In genomic region chr8:72735001-72735400, GRCm38 (mm10) we compare ENCODE assay signal across 19 mouse cellular contexts. TPM values are rescaled to one million over a fixed set of nuclear protein-coding genes. Genes with fewer than 3 reads are reported as not detected.
DNase-seq lines count a peak whose midpoint lies in the region; ATAC-seq lines count a peak whose summit lies in the region.
"Had no signal": no experiment of that assay in that cellular context is flagged by ENCODE, and none has a peak within 500 bp of the region (broad histone marks: within the 10 kb centered on the region; RNA-seq: fewer than 3 reads in every experiment).

No protein-coding gene starts in this region.

- ATAC-seq in CD4-positive, CD25-positive, alpha-beta regulatory T cell, adult 4 months: peak; percentile 54
- peak; percentile 64 for ATAC-seq in heart, embryonic 14.5 days (ENCODE audit: insufficient number of reproducible peaks, insufficient read depth, low FRiP score, low read depth)
- ATAC-seq in monocyte, adult 5-6 weeks (replicated peaks; ENCODE audit: insufficient number of reproducible peaks, low FRiP score, low TSS enrichment, poor library complexity, severe bottlenecking): no peak
- ATAC-seq: forebrain, embryonic 14.5 days had no signal

- DNase-seq in heart, adult 9 months (ENCODE audit: low spot score in 2 of 2): peak; percentile 7 to 53
- DNase-seq in heart, embryonic 10.5 days (ENCODE audit: low spot score): no peak
- DNase-seq in thymus, adult 18-20 months: peak; percentile 56 to 66
- no peak for DNase-seq in retina, postnatal 1 day
- DNase-seq in cerebellum, adult 11-12 months: no peak
- DNase-seq: B cell, adult 2 months; cerebellum, postnatal 14 days; gastrocnemius, postnatal 10 days; kidney, postnatal 14 days; left cerebral cortex, postnatal 4 days; lung, embryonic 14.5 days; right cerebral cortex, postnatal 14 days had no signal

- no peaks in the 10 kb centered on the region for H3K4me1 ChIP-seq in heart, embryonic 10.5 days
- no peaks in the 10 kb centered on the region for H3K4me1 ChIP-seq in heart, embryonic 14.5 days (ENCODE audit: control insufficient read depth in 2 of 2, insufficient read depth in 2 of 2, low read length in 2 of 2)
- H3K4me1 ChIP-seq: embryonic facial prominence, embryonic 15.5 days; hindbrain, embryonic 13.5 days; stomach, embryonic 15.5 days had no signal

- H3K9ac ChIP-seq in heart, embryonic 14.5 days (ENCODE audit: low read length): no peak overlapping the region
- H3K9ac ChIP-seq: embryonic facial prominence, embryonic 15.5 days; hindbrain, embryonic 13.5 days; lung, embryonic 14.5 days; stomach, embryonic 15.5 days had no signal

- no peak overlapping the region for H3K27ac ChIP-seq in heart, embryonic 10.5 days
- peak overlapping the region in 1 of 2 experiments; percentile 60; a peak in 1 of 4 replicates for H3K27ac ChIP-seq in heart, embryonic 14.5 days (replicated peaks in 1 of 2; ENCODE audit: control insufficient read depth in 1 of 2, insufficient read depth in 1 of 2, low read depth in 2 of 2, low read length in 2 of 2)
- H3K27ac ChIP-seq: embryonic facial prominence, embryonic 15.5 days; hindbrain, embryonic 13.5 days; stomach, embryonic 15.5 days had no signal

- H3K4me3 ChIP-seq in heart, embryonic 10.5 days: no peak overlapping the region
- H3K4me3 ChIP-seq in heart, embryonic 14.5 days (ENCODE audit: control insufficient read depth in 1 of 2, insufficient read depth in 1 of 2, low read depth in 1 of 2, low read length in 2 of 2): no peak overlapping the region
- H3K4me3 ChIP-seq: embryonic facial prominence, embryonic 15.5 days; hindbrain, embryonic 13.5 days; stomach, embryonic 15.5 days had no signal

- no peak overlapping the region for H3K4me2 ChIP-seq in heart, embryonic 14.5 days (ENCODE audit: low read length)
- H3K4me2 ChIP-seq: embryonic facial prominence, embryonic 15.5 days; hindbrain, embryonic 13.5 days; lung, embryonic 14.5 days; stomach, embryonic 15.5 days had no signal

- no peaks in the 10 kb centered on the region for H3K9me3 ChIP-seq in heart, embryonic 10.5 days
- no peaks in the 10 kb centered on the region for H3K9me3 ChIP-seq in heart, embryonic 14.5 days (ENCODE audit: control insufficient read depth, low read length)
- H3K9me3 ChIP-seq: embryonic facial prominence, embryonic 15.5 days; hindbrain, embryonic 13.5 days; stomach, embryonic 15.5 days had no signal

- H3K27me3 ChIP-seq in heart, embryonic 10.5 days (ENCODE audit: insufficient read depth, poor library complexity, severe bottlenecking): no peaks in the 10 kb centered on the region
- H3K27me3 ChIP-seq in heart, embryonic 14.5 days (ENCODE audit: control insufficient read depth, insufficient read depth, low read length): no peaks in the 10 kb centered on the region
- H3K27me3 ChIP-seq: embryonic facial prominence, embryonic 15.5 days; hindbrain, embryonic 13.5 days; stomach, embryonic 15.5 days had no signal

- H3K36me3 ChIP-seq in heart, embryonic 10.5 days: peaks cover 96% of the 10 kb centered on the region
- H3K36me3 ChIP-seq in heart, embryonic 14.5 days (ENCODE audit: control insufficient read depth, insufficient read depth, low read length): peaks cover 98% of the 10 kb centered on the region

- WGBS in heart, embryonic 10.5 days: 77% methylated on average over 5 of the region's 5 CpGs
- WGBS in heart, embryonic 14.5 days: 68% methylated on average over 5 of the region's 5 CpGs

RNA-seq across cellular contexts. Expression of gene Sin3b, which starts 11.9 kb away (rescaled TPM):
- polyA plus RNA-seq in heart, embryonic 10.5 days (2016; fragmentation: Nextera tagmentation; extraction: Ambion mirVana): 151 and 158 TPM in 2 replicates
- 100 to 1,000 TPM in 1 of 2 experiments, 10 to 100 TPM in 1; 75.3 to 102 TPM for polyA plus RNA-seq in CD4-positive, CD25-positive, alpha-beta regulatory T cell, adult 4 months (2017; shearing (Covaris generic))
- 190 and 204 TPM in 2 replicates for polyA plus RNA-seq in heart, embryonic 14.5 days (2014; fragmentation: Nextera tagmentation; extraction: Ambion mirVana)
- 122 to 164 TPM (median 146 TPM) in 3 replicates for total RNA-seq in monocyte, adult 5-6 weeks (2017)

RNA-seq across cellular contexts. Expression of gene F2rl3, which starts 26.7 kb away (rescaled TPM):
- polyA plus RNA-seq in heart, embryonic 10.5 days (2016; fragmentation: Nextera tagmentation; extraction: Ambion mirVana): 1.1 and 2.3 TPM in 2 replicates
- polyA plus RNA-seq in CD4-positive, CD25-positive, alpha-beta regulatory T cell, adult 4 months (2017; shearing (Covaris generic)): 10 to 100 TPM in 1 of 2 experiments, 1 to 10 TPM in 1; 6.1 to 10.2 TPM
- polyA plus RNA-seq in heart, embryonic 14.5 days (2014; fragmentation: Nextera tagmentation; extraction: Ambion mirVana): 0.59 and 1.3 TPM in 2 replicates
- total RNA-seq in monocyte, adult 5-6 weeks (2017): 1.6 TPM in 1 of 3 replicates, not detected in the others

Comparison
In these comparisons a context has a peak if more than half of its experiments do, and no peak if none do; other contexts are left out.
1. DNase-seq: peak in heart, adult 9 months (2 of 2) and thymus, adult 18-20 months (2 of 2); none in heart, embryonic 10.5 days (single experiment), retina, postnatal 1 day (single experiment) and cerebellum, adult 11-12 months (single experiment).